Mouse (Mus musculus) testis, adult 2 months (tissue): ENCODE data around the gene Ibsp.

Experiments
- CTCF ChIP-seq: fragments of 200-500 bp; IDR thresholded peaks from 2 replicates; pipeline ENCODE4 v1.5.1; 2012; ENCODE audit warnings: low read depth, mild to moderate bottlenecking, inconsistent platforms, low read length, moderate library complexity; ENCODE audit not compliant: control insufficient read depth, insufficient read depth, insufficient replicate concordance
- POLR2A ChIP-seq: fragments of 200-500 bp; IDR thresholded peaks from 2 replicates; pipeline ENCODE4 v1.6.1; 2012; ENCODE audit warnings: low read depth, mild to moderate bottlenecking, inconsistent platforms, low read length, moderate library complexity; ENCODE audit not compliant: control insufficient read depth

DNA sequence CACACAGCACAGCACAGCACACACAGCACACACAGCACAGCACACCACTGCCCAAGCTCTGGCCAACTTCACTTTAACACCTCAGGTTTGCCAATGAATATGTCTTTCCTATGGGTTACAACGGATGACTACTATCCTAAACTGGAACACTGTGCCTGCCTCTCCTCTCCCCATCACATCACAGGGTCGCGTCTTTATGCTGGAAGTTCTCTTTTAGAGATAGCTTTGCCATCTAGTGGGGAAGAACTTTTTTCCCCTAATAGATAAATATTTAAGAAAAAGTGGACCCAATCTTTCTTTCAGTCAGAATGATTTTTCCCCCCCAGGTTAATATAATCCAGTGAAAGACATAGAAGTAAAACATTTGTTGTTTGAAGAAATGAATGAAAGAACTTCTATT lies 33.3 kb downstream of the Ibsp start:
- TF ChIP-seq CTCF (no peak), POLR2A (no peak)
